Mouse (Mus musculus) lung, postnatal 14 days (tissue): Measurements from ENCODE around the gene Pten.

Experiments
- DNase-seq: peaks from one replicate; pipeline ENCODE4 v3.0.0; 2021

Pten gene

DNA sequence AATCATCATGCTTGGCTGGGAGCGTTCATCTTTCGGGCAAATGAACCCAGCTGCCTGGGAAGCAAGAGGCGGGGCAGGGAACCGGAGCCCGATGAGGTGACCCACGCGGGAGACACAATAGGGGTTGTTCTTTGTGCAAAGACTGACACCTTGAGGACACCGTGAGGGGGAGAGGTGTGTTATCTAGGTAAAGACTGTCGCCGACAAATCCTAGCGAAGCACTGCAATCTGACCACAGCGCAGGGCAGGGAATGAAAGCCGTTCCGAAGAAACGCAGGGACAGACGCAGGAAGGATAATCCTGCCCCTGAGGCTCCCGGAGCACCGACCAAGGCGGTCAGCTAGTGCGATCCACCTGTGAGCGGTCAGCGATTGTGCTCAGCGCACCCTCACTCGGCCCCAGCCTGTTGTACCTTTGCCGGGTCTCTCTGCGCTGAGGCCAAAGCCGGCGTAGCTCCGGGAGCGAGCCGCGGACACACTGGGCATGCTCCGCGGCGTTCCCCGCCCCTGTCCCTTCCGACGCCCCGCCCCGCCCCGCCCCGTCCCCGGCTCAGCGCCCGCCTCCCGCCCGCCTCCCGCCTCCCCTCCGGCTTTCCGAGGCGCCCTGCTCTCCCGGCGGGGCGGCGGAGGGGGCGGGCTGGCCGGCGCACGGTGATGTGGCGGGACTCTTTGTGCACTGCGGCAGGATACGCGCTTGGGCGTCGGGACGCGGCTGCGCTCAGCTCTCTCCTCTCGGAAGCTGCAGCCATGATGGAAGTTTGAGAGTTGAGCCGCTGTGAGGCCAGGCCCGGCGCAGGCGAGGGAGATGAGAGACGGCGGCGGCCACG, at the start of gene Pten:
Gene Pten (plus strand): TSS at position 598 of the 826 bp plus-strand sequence.
- DNase-seq, result peak; percentile 96

DNA sequence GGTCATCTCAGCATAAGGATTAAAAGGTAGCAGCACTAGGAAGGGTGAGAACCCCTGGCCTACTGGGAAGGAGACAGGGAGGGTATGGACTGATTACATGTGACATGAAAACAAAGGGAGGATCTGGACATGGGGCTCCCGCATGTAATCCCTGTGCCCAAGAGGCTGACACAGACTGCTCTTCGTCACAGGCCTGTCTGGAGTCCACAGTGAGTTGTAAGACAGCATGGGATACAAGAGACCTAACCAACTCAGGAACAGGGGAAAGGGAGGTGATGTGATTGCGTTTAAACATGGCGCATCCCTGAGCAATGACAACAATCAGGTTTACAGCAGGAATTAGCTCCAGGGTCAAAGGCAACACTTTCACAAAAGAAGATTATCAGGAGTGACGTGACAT, 48.3 kb upstream of the Pten start:
- no peak for DNase-seq

DNA sequence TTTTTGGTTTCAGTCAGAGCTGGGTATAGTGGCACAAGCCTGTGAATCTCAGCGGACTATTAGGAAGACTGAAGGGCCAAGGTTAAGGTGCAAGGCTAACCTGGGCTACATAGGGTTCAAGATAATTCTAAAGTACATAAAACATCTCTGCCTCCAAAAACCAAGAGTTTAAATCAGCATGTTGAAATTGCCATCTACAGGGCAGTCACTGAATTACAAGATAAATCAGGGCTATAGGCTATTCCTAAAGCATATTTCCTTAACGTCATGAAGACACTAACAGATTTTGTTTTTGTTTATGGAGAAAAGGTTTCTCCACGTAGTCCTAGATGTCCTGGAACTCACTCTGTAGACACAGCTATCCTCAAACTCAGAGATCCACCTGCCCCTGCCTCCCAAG, 47.0 kb upstream of the Pten start:
- DNase-seq, result no peak

DNA sequence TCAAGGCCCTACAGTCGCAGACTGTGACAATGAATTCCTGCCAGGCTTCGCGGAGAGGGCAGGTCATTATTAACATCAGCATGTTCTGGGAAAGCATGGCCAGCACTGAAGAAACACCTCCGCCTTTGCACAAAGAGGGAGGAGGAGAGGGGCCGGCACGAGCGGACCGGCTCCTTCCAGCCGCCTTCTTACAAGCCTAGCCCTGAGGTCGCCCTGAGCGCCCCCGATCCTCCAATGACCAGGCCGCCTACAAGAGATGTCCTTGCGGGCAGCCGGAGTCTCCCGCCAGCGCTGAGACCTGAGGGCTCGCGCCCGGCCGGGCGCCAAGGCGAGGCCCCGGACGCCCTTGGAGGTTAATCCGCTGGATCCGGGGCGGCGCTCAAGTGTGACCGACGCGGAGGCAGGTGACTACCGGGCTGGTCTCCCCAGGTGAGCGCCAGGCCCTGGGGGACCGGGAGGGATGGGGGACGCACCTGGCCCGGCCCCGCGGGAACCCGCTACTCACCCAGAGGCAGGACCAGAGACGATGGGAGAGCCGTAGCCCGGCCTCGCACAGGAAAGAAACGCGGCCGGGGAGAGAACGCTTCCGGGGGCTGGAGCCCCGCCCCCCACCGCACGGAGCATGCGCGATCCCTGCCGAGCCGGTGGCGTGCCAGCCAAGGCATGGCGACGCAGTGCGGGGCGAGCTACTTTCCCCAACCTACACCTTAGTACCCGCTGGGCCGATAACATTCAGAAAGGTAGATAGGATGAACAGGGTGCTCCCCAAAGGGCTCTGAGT, 45.3 kb upstream of the Pten start:
- DNase-seq, result peak; percentile 93

DNA sequence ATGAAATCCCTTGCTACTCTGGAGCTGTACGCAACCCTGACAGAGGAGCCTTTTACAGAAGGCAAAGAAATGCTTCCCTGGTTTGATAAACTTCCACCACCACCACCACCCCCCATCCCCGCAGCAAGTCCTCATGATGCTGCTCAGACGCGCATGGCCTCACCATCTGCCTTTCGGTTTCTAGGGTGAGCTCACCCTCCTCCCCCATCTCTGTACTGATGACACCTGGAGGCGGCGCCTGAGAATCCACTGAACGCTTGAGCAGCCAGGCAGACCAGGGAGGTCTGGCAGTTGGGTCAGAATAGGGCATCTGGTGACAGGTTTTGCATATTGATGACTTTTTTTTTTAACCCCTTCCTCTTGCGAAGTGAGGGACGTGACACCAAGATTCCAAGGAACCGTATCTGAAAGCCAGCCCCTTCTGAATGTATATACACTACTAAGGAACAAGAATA, 44.7 kb upstream of the Pten start:
- peak; percentile 63 for DNase-seq

DNA sequence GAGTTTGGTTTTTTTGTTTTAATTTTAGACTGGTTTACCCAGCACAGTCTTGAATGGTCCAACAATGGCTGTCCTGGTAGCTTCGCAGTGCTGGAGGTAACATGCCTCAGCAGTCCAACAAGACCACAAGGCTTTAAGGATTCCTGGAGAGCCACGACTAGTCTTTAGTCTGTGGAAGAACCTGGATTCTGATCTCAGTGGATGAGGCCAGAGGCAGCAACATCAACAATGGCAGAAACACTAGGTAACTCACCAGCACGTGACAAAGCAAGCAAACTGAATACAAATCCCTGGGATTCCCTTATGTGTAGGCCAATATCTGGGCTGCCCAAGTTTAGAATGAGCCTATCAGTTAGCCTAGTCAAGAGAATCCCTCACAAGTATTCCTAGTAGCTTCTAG, 43.8 kb upstream of the Pten start:
- no peak for DNase-seq

DNA sequence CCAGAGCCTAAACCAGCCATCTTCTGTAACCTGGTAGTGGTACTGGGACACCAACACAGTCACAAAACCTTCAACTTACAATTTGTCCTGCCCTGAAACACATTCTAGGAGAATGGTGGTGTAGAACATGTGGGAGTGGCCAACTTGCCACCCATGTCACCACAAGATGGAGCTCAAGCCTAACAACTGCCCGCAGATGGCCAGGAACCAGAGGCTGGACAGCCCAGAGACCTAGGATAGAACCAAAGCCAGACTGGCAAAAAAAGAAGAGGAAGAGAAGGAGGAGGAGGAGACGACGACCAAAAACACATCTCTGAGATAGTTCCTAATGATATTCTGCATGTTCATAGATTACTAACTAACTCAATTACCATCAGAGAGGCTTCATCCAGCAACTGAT, 42.1 kb upstream of the Pten start:
- peak; percentile 83 for DNase-seq

DNA sequence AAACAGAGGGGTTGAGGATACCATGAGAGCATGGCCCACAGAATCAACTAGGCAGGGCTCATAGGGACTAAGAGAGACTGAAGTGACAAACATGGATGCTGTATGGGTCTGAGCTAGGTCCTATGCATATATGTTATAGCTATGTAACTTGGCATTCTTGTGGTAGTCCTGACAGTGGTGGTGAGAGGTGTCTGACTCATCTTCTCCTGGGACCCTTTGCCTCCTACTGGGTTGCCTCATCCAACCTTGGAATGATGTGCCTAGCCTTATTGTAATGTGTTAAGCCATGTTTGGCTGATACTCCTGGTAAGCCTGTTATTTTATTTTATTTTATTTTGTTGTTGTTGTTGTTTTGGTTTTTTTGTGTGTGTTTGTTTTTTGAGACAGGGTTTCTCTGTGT, 41.6 kb upstream of the Pten start:
- no peak for DNase-seq

DNA sequence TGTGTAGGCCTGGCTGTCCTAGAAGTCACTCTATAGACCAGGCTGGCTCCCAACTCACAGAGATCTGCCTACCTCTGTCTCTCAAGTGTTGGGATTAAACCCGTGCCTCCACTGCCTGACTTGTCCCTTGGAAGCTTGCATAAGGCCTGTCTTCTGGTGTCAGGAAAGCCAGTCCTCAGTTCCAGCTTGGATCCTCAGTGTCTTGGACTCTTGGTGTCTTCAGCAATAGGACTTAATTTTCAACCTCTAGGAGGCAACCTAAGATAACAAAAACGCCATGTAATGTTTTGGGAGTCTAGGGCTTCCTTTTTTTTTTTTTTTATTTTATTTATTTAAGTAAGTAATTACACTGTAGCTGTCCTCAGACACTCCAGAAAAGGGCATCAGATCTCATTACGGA, 39.7 kb upstream of the Pten start:
- no peak for DNase-seq

DNA sequence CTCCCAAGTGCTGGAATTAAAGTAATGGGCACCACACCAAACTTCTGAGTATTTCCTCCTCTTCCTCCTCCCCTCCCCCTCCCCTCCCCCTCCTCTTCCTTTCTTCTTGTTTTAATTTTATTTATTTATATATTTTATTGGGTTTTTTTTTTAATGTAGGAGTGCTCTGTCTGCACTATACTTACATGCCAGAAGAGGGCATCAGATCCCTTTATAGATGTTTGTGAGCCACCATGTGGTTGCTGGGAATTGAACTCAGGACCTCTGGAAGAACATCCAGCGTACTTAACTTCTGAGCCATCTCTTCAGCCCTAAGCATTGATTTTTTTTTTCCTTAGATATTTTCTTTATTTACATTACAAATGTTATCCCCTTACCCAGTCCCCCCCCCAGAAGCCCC, 37.0 kb upstream of the Pten start:
- DNase-seq, result no peak

DNA sequence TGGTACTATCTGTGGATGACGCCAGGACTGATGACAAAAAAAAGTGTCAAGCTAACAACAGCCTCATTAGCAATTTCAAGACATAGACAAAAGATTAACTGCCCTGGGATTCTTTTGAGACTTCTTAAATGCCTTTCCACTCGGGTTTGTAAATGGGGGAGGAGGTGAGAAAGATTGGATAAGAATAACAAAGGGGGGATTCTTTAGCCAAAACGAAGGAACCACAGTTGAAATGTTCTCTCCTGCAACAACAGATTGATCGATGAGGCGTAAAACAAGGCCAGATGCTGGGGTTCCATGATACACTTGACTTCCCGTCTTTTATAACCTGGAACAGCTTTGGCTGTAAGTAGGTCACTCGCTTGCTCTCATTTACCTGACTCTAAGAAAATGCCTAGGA, 33.5 kb upstream of the Pten start:
- DNase-seq, result no peak

DNA sequence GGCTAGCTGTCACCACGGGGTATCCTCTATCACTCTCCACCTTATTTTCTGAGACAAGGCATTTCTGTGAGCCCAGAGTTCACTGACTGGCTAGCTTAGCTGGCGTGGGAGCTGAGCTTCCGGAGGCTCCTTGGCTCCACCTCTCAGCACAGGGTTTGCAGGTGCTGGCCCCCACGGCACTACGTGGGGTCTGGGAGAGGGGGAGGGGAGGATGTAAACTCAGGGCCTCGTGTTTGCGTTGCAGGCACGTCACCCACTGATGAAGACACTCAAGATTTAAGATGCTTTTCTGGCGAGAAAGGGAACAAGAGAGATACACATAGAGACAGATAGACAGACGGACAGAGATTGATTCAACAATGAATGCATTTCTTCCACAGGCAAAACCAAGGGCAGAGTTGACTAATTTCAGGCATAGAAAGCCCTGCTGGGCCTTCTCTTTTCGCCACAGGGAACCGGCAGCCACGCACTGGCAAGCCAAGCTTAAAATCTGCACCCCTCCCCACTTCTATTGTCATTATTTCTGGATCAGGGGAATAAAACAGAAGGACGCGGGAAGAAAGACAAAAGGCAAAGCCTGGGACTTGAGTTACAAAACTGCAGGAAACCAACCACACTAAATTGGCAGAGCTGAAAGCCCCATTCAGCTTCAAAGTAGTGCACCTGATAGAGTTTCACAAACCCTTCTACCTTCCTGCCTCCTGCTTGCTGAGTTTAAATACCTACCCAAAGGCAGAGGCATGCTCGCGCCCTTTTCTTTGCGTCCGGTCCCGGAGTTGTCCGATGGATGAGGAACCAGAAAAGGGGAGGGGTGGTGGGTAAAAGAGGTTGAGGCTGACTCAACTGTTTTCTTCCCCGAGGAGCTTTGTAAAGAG, 30.6 kb upstream of the Pten start:
- DNase-seq, result no peak

DNA sequence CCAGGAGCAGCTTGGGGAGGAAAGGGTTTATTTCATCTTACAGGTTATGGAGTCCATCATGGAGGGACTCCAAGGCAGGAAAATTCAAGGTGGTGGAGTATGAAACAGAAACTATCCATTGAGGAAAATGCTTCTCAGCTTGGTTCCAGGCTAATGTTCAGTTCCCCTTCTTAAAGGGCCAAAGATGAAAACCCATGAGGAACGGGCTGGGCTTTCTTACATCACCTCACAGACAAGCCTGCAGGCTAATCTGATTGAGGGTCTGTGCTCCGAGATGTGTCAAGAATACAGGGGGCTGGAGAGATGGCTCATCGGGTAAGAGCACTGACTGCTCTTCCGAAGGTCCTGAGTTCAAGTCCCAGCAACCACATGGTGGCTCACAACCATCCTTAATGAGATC, 27.5 kb upstream of the Pten start:
- DNase-seq, result no peak

DNA sequence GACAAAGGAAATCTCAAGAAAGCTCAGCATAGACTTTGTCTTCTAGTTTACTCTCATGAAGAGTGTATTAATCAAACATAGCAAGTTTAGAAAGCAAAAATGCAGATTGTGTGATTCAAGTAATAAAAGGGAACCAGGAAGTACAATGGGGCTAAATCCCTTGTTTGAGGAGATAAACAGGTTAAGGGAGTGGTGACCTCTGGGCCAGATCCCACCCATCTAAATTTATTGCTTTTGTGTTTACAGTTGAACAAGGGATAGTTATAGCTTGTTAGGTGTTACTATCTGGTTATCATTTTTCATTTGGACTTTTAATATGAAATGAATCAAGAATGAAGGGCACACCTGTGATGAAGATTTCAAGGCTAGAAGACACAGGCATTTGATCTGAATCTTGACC, 24.4 kb upstream of the Pten start:
- no peak for DNase-seq

DNA sequence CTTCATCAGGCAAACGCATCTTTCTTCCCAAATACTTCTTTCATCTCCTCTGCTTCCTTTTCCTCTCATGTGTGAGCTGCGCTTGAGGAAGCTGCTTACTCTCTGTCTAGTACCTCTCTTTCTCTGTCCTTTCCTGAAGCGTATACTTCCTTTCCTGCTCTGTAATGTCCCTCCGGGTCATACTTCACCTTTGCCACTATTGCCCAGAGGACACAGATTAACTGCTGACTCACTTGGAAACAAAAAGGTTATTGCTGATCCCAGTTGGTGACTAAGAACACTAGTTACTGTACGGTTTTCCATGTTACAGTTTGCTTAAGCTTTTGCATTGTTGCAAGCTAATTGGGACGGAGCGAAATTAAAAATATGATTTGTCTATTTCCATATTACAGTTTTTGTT, 19.5 kb upstream of the Pten start:
- no peak for DNase-seq

DNA sequence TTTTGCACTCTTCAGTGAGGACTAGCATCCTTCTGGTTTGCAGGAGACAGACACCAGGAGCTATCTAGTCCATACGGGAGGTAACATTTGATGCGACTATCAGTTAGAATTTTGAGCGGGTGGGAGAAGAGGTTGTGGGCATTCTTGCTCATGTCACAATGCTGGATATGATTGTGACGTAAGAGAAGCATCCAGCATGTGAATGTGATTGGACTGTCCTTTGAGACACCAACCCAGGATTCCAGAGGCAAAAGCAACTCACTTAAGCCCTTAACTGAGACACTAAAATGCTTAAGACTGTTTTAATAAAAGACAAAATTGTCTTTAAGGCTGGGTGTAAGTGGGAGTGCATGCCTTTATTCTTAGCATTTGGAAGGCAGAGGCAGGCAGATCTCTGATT, 17.6 kb upstream of the Pten start, which contains the start of gene Atad1:
Gene Atad1 (minus strand): TSS at position 101 of the 400 bp plus-strand sequence.
- no peak for DNase-seq

DNA sequence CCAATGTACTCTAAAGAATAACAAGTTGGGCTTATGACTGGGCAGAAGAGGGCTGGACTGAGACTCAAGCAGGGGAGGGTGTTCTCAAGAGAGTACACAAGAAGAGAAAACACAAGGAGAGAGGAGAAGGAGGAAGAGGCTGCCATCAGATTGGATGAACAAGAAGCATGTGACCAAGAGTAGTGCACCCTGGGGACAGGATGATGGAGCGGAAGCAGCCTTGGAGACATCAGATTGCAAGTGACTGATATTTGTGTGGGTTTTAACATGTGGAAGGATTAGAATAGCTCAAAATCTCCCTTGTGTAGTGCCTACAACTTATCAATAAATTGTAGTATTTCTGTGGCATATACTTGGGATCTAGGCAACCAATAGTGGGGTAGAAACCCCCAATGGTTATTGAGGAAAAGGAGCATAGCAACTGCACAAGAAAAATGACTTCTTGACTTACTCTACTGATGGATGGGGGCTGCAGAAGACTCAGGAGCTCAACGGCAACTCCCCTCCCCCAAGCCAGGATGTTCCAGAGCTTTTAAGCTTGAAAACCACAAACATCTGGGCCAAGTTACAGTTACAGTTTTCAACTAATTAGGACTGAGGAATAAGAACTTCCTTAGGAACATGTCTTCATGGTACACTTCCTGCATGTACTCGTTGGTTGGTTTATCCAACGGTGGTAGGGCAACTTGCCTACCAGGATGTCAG, 16.5 kb upstream of the Pten start:
- no peak for DNase-seq

DNA sequence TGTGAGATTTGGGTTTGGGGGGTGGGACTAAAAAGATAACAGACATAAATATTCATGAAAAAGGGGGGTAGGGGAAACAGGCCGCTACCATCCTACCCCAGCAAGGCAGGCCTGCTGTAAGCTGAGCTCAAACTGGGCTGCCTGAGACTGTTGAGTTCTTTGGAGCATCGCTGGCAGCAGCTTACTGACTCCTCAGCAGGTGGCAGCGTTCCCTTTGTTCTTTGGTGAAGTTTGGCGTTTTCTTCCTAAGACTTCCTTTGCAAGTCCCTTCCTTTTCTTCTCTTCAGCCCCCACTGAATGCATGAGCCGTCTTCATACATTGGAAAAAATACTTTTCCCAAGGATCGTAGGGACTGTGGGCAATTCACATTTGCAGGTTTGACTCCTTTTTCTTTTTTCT, 7.9 kb upstream of the Pten start:
- DNase-seq, result peak; percentile 49

DNA sequence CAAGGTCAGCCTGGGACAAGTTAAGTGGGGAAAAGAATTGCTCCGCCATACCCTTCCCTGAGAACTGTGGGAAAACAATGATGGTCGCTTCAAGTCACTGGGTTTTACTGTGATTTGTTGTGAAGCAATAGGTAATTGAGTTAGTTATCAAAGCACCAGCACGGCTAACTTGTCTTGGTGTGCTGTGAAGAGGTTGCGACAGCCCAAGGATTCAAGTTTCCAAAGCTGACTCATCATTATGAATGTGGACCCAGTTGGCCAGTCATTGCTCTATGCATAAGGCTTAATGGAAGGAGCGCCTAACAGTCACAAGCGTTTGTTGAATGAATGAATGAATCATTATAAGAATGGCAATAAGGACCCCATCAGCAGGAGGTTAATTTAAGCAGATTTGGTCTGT, 4.9 kb upstream of the Pten start:
- DNase-seq, result no peak

DNA sequence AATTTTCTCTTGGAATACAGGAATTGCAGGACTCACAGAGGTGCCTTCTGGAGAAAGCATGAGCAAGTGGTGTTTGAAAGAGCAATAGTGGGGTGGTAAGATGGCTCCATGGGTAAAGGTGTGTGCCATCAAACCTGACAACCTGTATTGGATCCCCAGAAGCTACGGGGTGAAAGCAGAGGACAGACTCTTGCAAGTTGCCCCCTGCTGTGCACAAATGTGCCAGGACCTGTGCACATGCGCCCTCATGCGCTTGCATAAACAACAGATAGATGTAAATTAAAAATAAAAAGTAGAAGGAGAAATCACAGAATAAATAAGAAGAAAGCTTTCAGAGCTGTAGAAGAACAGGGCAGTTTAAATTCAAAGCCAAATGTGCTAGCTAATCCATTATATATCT, 3.9 kb upstream of the Pten start:
- no peak for DNase-seq

DNA sequence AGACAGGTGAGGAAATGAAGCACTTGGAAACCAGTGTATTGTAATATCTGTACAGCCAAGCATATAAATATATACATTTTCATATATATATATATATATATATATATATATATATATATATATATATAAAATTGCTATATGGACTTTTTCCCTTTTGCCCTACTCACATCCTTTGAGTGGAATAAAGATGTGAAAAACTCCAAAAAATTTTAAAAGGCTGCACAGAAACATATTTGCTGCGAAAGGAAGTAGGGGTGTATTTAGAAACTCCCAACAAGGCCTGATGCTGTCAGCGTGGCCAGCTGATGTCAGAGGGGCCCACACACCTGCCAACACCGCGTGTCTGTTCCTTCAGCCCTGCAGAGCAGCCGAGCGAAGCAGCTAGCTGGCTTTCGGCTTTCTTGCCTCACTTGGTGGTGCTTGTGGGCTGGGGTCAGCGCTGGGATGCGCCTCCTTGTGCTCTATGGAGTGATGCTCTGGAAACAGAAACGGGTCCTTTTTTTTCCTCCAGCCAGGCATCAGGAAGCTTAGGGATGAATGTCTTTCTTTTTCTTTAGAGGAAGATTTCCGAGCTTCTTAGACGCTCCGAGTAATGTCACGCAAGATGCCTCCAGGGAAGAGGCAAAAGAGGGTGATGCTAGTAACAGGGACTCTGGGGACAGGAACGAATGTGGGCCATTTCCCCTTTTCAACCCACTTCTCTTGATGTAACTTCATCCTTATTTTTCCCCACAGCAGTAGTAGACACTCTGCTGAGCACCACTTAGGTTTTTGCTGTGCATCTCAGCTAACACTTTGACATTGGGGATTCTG, 2.9 kb upstream of the Pten start:
- DNase-seq, result no peak
